12 mouse cellular contexts compared by ENCODE assay signal in genomic region chr1:119329693-119330434, GRCm38 (mm10).
DNase-seq lines count a peak whose midpoint lies in the region; ATAC-seq lines count a peak whose summit lies in the region.
"Had no signal": no experiment of that assay in that cellular context is flagged by ENCODE, and none has a peak within 500 bp of the region (broad histone marks: within the 10 kb centered on the region; RNA-seq: fewer than 3 reads in every experiment).

No protein-coding gene starts in this region.

- H3K27me3 ChIP-seq in kidney, embryonic 14.5 days (ENCODE audit: control insufficient read depth, insufficient read depth, low read length), result no peaks in the 10 kb centered on the region
- peaks cover 24% of the 10 kb centered on the region for H3K27me3 ChIP-seq in forebrain, embryonic 13.5 days
- peaks cover 91% of the 10 kb centered on the region for H3K27me3 ChIP-seq in midbrain, embryonic 10.5 days (ENCODE audit: low read depth, poor library complexity, severe bottlenecking)
- H3K27me3 ChIP-seq: limb, embryonic 15.5 days; Patski had no signal

- H3K27ac ChIP-seq in kidney, embryonic 14.5 days (ENCODE audit: low read depth, low read length), result no peak overlapping the region
- H3K27ac ChIP-seq in forebrain, embryonic 13.5 days, result peak overlapping the region; percentile 96
- H3K27ac ChIP-seq in midbrain, embryonic 10.5 days (replicated peaks), result 0 out of 2 replicates have a peak overlapping the region, but pooled peaks have one; percentile 68
- H3K27ac ChIP-seq: kidney, postnatal 0 days; limb, embryonic 15.5 days had no signal

- WGBS in kidney, embryonic 14.5 days, result 55% methylated on average over 7 of the region's 7 CpGs
- WGBS in forebrain, embryonic 13.5 days, result 13% methylated on average over 7 of the region's 7 CpGs
- WGBS in midbrain, embryonic 10.5 days, result 28% methylated on average over 7 of the region's 7 CpGs

- no peak overlapping the region for H3K4me3 ChIP-seq in kidney, embryonic 14.5 days (ENCODE audit: low read length)
- no peak overlapping the region for H3K4me3 ChIP-seq in forebrain, embryonic 13.5 days
- H3K4me3 ChIP-seq in midbrain, embryonic 10.5 days, result no peak overlapping the region
- H3K4me3 ChIP-seq: limb, embryonic 15.5 days had no signal

- H3K9me3 ChIP-seq in kidney, embryonic 14.5 days (ENCODE audit: control insufficient read depth, low read length), result no peaks in the 10 kb centered on the region
- H3K9me3 ChIP-seq in forebrain, embryonic 13.5 days (replicated peaks), result no peaks in the 10 kb centered on the region
- H3K9me3 ChIP-seq in midbrain, embryonic 10.5 days (replicated peaks), result no peaks in the 10 kb centered on the region
- H3K9me3 ChIP-seq: limb, embryonic 15.5 days had no signal

- H3K4me1 ChIP-seq in kidney, embryonic 14.5 days (ENCODE audit: control insufficient read depth, insufficient read depth, low read length), result no peaks in the 10 kb centered on the region
- H3K4me1 ChIP-seq in forebrain, embryonic 13.5 days, result peaks cover 29% of the 10 kb centered on the region
- H3K4me1 ChIP-seq in midbrain, embryonic 10.5 days, result peaks cover 18% of the 10 kb centered on the region

- H3K4me2 ChIP-seq in kidney, embryonic 14.5 days (replicated peaks; ENCODE audit: low read depth, low read length), result no peak overlapping the region
- peak overlapping the region; percentile 27 for H3K4me2 ChIP-seq in forebrain, embryonic 13.5 days
- H3K4me2 ChIP-seq: limb, embryonic 15.5 days had no signal

- no peak for DNase-seq in kidney, postnatal 10 days
- DNase-seq in midbrain, embryonic 10.5 days (ENCODE audit: low spot score), result no peak
- DNase-seq in retina, postnatal 1 day, result peak; percentile 84
- DNase-seq in lung, postnatal 14 days, result no peak
- DNase-seq in frontal cortex, postnatal 10 days (ENCODE audit: low spot score in 2 of 2), result no peak
- no peak for DNase-seq in cerebellum, postnatal 25 days
- DNase-seq: adrenal gland, postnatal 25 days had no signal

- no peaks in the 10 kb centered on the region for H3K36me3 ChIP-seq in kidney, embryonic 14.5 days (ENCODE audit: control insufficient read depth, insufficient read depth, low read length)
- H3K36me3 ChIP-seq in forebrain, embryonic 13.5 days (ENCODE audit: poor library complexity, severe bottlenecking), result no peaks in the 10 kb centered on the region
- no peaks in the 10 kb centered on the region for H3K36me3 ChIP-seq in midbrain, embryonic 10.5 days
- H3K36me3 ChIP-seq: limb, embryonic 15.5 days had no signal

- no peak overlapping the region for H3K9ac ChIP-seq in kidney, embryonic 14.5 days (ENCODE audit: low read depth, low read length)
- H3K9ac ChIP-seq in forebrain, embryonic 13.5 days, result 0 out of 2 replicates have a peak overlapping the region, but pooled peaks have one; percentile 30
- H3K9ac ChIP-seq: limb, embryonic 15.5 days had no signal

- ATAC-seq in kidney, embryonic 14.5 days (ENCODE audit: low FRiP score, low TSS enrichment), result 0 out of 2 replicates have a peak, but pooled peaks have one; percentile 28
- ATAC-seq in forebrain, embryonic 13.5 days, result peak; percentile 77
- ATAC-seq: Patski had no signal
